Mouse (Mus musculus) heart, adult 8-10 months (tissue): ENCODE measurements around the gene Mcm2. TPM values are rescaled to one million over a fixed set of nuclear protein-coding genes. Genes with fewer than 3 reads are reported as not detected.
A peak's percentile ranks its signal among the peaks of the same experiment; 100 is the strongest.

ENCODE experiments used
- DNase-seq: peaks from one replicate; pipeline ENCODE4 v3.0.0; 2022; ENCODE audit warnings: low spot score
- total RNA-seq, 4 experiments: library from RNA; stranded (reverse); gene quantifications; 2 replicates each; pipeline ENCODE4 v1.2.4; 2022

Gene Mcm2
- total RNA-seq, 4 experiments from 2014 or later = 4.7 to 6.7 (median 5.6) TPM

GRCm38 (mm10) chr6:88850034-88850433 lies 48.5 kb downstream of the Mcm2 start:
- DNase-seq = no peak

DNA sequence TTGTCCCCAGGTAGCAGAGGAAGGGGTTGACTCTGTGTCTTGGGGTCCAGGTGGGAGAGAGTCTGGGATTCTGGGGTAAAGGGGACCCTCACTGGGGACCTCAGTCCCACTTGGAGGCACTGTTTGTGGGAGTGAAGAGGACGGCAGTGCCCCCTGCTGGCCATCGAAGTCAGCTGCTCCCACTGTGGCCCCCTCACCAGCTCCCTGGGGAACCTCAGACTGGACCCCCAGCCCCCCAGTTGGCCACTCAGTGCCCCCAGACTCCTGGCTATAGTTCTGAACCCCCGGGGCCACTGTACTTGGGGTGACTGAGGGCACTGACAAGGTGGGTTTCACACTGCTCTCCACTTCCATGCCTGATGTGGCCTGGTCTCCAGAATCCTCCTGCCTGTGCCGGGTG lies 49.3 kb downstream of the Mcm2 start:
- no peak for DNase-seq

- DNase-seq = no peak
These were observed 51.0 kb downstream of the Mcm2 start for GRCm38 (mm10) chr6:88847571-88847970.

- DNase-seq = no peak
These were observed 53.5 kb downstream of the Mcm2 start for GRCm38 (mm10) chr6:88844901-88845565.

GRCm38 (mm10) chr6:88843781-88844725 lies 54.5 kb downstream of the Mcm2 start:
- DNase-seq = no peak

- no peak for DNase-seq
These were observed 55.3 kb downstream of the Mcm2 start for GRCm38 (mm10) chr6:88843241-88843640.

DNA sequence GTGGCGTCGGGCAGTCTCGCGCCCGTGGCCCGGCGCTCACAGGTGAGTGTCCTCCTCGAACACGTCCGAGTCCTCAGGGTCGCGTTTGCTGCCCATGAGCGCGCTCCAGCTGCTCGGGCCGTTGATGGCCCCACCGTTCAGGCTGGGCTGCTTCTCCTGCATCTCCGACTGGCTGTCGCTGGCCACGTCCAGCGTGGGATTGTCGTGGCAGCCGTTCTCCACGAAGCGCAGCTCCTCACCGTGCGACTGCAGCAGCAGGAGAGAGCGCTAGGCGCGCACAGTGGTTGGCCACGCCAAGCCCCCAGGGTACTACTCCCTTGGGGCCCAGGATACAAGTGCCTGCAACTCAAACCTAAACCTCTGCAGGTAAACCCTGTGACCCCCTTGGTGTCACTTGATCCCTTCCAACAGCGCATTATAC lies 55.8 kb downstream of the Mcm2 start:
- DNase-seq = no peak

DNA sequence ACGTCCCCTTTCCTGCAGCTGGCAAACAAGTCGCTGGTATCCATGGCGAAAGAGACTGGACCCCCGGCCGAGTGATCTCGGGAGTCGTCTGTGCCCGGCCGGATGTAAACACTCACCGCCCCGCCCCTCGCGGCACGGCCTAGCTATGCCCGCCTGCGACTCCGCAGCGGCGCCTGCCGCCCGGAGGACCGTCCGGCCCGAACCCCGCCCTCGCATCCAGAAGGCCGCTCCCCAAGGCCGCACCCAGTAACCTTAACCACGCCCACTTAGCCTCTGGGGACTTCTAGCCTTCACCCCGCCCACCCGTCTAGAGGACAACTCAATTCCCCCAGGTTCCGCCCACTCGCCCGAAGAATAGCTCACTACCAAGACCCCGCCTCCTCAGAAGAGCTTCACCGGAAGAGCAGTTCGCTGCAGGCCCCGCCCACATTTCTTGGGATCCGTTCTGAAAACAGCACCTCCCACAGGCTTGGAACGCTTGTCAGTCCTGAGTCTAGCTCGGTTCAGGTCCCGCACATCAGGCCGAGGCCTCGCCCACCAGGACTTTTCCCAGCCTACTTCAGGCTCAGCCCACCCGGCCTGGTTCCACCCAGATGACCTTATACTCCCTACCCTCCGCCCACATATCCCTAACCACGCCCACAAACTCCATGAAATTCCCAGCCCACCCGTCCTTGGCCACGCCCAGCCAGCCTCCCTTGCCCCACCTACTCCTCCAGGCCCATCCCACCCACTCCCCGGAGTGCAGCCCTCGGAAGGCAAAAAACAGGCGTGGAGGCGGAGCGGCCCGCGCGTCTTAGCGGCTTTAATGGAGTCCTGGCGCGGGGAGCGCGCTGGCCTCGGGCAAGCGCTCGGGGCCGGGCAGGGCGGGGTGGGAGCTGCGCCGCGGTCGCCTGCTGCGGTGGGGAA lies 56.5 kb downstream of the Mcm2 start, which contains the start of gene Abtb1:
TSS of gene Abtb1 (minus strand) at position 204 of the 909 bp plus-strand sequence.
- DNase-seq = peak; percentile 99

DNA sequence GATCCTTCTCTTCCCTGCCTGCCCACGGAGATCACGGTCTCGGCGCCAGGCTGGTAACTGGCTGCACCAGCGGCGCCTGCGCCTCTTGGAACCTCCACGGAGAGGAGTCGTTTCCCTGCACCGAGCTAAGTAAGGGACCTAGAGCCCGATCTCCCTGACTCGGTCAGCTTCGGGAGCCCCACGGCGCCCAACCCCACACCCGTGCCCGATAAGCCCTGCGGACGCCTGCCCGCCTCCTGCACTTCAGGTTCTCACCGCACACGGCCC lies 57.1 kb downstream of the Mcm2 start:
- DNase-seq = no peak

- DNase-seq = no peak
These were observed 57.6 kb downstream of the Mcm2 start for GRCm38 (mm10) chr6:88840791-88841513.

DNA sequence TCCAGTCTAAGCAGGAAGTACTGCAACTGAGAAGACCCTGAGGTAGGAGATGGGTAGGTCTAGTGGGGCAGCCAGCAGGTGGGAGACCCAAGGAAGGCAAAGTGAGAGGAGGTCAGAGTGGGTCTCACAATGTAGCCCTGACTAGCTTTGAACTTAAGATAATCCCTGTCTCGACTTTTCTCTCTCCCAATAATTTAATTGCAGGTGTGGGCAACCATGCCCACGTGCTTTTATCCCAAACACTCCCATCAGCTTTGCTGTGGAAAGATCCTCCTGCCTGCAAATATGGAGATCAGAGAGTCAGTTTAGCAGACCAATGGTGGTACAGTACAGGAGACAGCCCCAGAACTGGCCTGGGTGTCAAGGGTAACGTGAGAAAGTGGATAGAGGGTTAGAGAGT lies 58.4 kb downstream of the Mcm2 start:
- DNase-seq = no peak

- no peak for DNase-seq
These were observed 59.2 kb downstream of the Mcm2 start for GRCm38 (mm10) chr6:88839135-88839970.

- no peak for DNase-seq
These were observed 60.0 kb downstream of the Mcm2 start for GRCm38 (mm10) chr6:88838613-88839012.

GRCm38 (mm10) chr6:88837999-88838398 lies 60.6 kb downstream of the Mcm2 start:
- no peak for DNase-seq

DNA sequence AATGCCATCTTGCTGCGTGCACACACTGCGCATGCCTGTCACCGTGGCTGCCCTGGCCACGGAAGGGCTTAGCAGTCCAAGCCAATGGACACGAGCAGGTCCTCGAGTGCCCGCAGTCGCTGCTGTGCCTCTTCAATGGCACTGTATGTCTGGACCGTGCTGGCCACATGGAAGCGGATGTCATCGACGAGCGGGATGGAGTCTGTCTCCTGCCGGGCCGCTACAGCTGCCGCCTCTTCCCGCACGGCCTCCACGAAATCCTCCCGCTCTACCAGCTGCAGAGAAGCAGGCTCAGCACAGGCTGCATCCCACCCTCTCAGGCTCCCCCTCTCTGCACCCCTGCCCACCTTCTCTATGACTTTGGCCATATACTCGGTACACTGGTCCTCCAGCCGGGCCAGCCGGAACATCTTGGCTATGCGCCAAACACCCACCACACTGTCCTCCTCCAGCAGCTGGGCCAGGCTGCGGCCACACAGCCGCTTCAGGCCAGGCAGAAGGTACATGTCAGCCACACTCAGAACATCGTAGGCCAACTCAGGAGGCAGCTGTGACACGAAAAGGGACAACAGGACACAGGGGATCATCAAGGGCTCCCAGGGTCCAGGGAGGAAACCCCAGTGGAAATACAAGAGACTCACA lies 62.3 kb downstream of the Mcm2 start:
- no peak for DNase-seq

GRCm38 (mm10) chr6:88835047-88835446 lies 63.5 kb downstream of the Mcm2 start:
- no peak for DNase-seq
